Mouse (Mus musculus): Measurements from ENCODE around the gene Naaladl2. TPM values are rescaled to one million over a fixed set of nuclear protein-coding genes. Genes with fewer than 3 reads are reported as not detected.

The Naaladl2 gene
- polyA plus RNA-seq, 1 experiment from 2014 or later, result 0.48 TPM

GRCm38 (mm10) chr3:24556617-24557016 lies 587.4 kb downstream of the Naaladl2 start:
- 82% methylated on average over 1 of the region's 1 CpGs for WGBS
- DNase-seq (ENCODE audit: low spot score), result no peak
- Histone ChIP-seq H3K9me3 (ENCODE audit: control insufficient read depth, low read length) (no peaks in the 10 kb centered on the region), H3K27ac (ENCODE audit: low read depth, low read length) (no peak overlapping the region), H3K36me3 (ENCODE audit: control insufficient read depth, insufficient read depth, low read length) (no peaks in the 10 kb centered on the region), H3K4me2 (ENCODE audit: low read depth) (no peak overlapping the region), H3K4me3 (ENCODE audit: low read depth, low read length) (no peak overlapping the region), H3K27me3 (ENCODE audit: control insufficient read depth, insufficient read depth, low read length) (no peaks in the 10 kb centered on the region), H3K4me1 (ENCODE audit: control insufficient read depth, insufficient read depth, low read length) (no peaks in the 10 kb centered on the region), H3K9ac (ENCODE audit: low read length) (no peak overlapping the region)
- ATAC-seq (ENCODE audit: insufficient read depth, low FRiP score, low TSS enrichment), result no peak

DNA sequence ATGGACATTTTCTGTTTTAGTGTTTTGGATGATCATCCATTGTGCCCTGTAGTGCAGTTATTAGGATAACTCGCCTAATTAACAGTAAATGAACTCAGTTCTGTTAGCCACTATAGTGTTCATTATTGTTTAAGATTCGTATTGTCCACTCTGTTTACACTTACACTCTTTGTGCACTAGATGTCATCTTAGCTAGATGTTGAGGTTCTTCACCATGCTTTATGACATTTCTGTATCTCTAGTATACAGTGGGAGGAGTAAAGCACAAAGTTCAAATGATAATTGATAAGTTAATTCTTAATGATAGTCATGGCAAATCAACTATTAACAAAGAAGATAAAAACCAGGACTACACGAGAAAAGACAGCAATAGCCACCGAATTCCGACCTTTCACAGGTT lies 590.4 kb downstream of the Naaladl2 start:
- Histone ChIP-seq H3K9me3 (ENCODE audit: control insufficient read depth, low read length) (no peaks in the 10 kb centered on the region), H3K36me3 (ENCODE audit: control insufficient read depth, insufficient read depth, low read length) (no peaks in the 10 kb centered on the region), H3K27ac (ENCODE audit: low read depth, low read length) (no peak overlapping the region), H3K9ac (ENCODE audit: low read length) (no peak overlapping the region), H3K4me1 (ENCODE audit: control insufficient read depth, insufficient read depth, low read length) (no peaks in the 10 kb centered on the region), H3K4me2 (ENCODE audit: low read depth) (no peak overlapping the region), H3K27me3 (ENCODE audit: control insufficient read depth, insufficient read depth, low read length) (no peaks in the 10 kb centered on the region), H3K4me3 (ENCODE audit: low read depth, low read length) (no peak overlapping the region)
- DNase-seq (ENCODE audit: low spot score) (no peak), ATAC-seq (ENCODE audit: insufficient read depth, low FRiP score, low TSS enrichment) (no peak)
- 89% methylated on average over 5 of the region's 5 CpGs for WGBS

- Histone ChIP-seq H3K4me3 (ENCODE audit: low read depth, low read length) (no peak overlapping the region), H3K4me2 (ENCODE audit: low read depth) (no peak overlapping the region), H3K36me3 (ENCODE audit: control insufficient read depth, insufficient read depth, low read length) (no peaks in the 10 kb centered on the region), H3K9me3 (ENCODE audit: control insufficient read depth, low read length) (no peaks in the 10 kb centered on the region), H3K9ac (ENCODE audit: low read length) (no peak overlapping the region), H3K27me3 (ENCODE audit: control insufficient read depth, insufficient read depth, low read length) (no peaks in the 10 kb centered on the region), H3K4me1 (ENCODE audit: control insufficient read depth, insufficient read depth, low read length) (no peaks in the 10 kb centered on the region), H3K27ac (ENCODE audit: low read depth, low read length) (no peak overlapping the region)
- 79% methylated on average over 2 of the region's 2 CpGs for WGBS
- DNase-seq (ENCODE audit: low spot score) (no peak), ATAC-seq (ENCODE audit: insufficient read depth, low FRiP score, low TSS enrichment) (no peak)
Measured at GRCm38 (mm10) chr3:24552631-24553030, 591.4 kb downstream of the Naaladl2 start.

GRCm38 (mm10) chr3:24533775-24534458 lies 610.1 kb downstream of the Naaladl2 start:
- Histone ChIP-seq H3K4me3 (ENCODE audit: low read depth, low read length) (no peak overlapping the region), H3K9ac (ENCODE audit: low read length) (no peak overlapping the region), H3K36me3 (ENCODE audit: control insufficient read depth, insufficient read depth, low read length) (no peaks in the 10 kb centered on the region), H3K27ac (ENCODE audit: low read depth, low read length) (no peak overlapping the region), H3K4me1 (ENCODE audit: control insufficient read depth, insufficient read depth, low read length) (no peaks in the 10 kb centered on the region), H3K9me3 (ENCODE audit: control insufficient read depth, low read length) (no peaks in the 10 kb centered on the region), H3K4me2 (ENCODE audit: low read depth) (no peak overlapping the region), H3K27me3 (ENCODE audit: control insufficient read depth, insufficient read depth, low read length) (no peaks in the 10 kb centered on the region)
- no peak for DNase-seq (ENCODE audit: low spot score)
- no peak for ATAC-seq (ENCODE audit: insufficient read depth, low FRiP score, low TSS enrichment)
- WGBS, result 76% methylated on average over 3 of the region's 3 CpGs

- no peak overlapping the region for H3K9ac ChIP-seq (ENCODE audit: low read length)
Measured at GRCm38 (mm10) chr3:24514918-24515317, 629.1 kb downstream of the Naaladl2 start.

DNA sequence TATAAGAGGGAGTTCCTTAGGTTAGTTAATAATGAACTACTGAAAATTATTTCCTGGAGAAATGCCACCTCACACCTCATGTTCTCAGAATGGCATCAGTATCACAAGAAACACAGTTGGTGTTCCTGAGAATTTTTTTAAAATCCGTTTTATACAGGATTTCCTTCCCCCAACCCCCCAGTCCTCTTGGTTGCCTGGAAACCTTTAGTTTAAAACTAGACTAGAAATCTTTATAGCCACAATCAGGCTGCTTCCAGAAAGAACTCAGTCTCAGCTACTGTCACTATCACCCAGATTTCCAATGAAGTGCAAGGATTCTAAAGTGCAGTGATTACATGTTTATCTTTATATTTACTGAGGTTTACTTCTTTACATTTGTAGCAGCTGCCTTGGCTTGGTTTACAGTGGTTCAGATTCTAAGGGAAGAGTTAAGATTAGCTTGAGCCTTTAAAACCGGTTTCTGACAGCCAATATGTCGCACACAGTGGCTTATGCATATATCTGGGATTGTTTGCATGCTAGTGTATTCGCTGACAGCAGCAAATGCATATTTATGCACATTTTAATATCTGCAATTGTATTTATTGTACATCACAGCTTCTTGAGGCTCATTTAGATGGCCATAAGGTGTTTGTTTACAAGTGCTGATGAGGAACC lies 657.5 kb downstream of the Naaladl2 start:
- H3K9me3 ChIP-seq (ENCODE audit: control insufficient read depth, low read length), result no peaks in the 10 kb centered on the region
- ATAC-seq (ENCODE audit: insufficient read depth, low FRiP score, low TSS enrichment) (no peak), DNase-seq (ENCODE audit: low spot score) (no peak)

More at GRCm38 (mm10) chr3:24514918-24515317, 629.1 kb downstream of the Naaladl2 start:
- Histone ChIP-seq H3K4me2 (ENCODE audit: low read depth) (no peak overlapping the region), H3K27me3 (ENCODE audit: control insufficient read depth, insufficient read depth, low read length) (no peaks in the 10 kb centered on the region), H3K9me3 (ENCODE audit: control insufficient read depth, low read length) (no peaks in the 10 kb centered on the region), H3K36me3 (ENCODE audit: control insufficient read depth, insufficient read depth, low read length) (no peaks in the 10 kb centered on the region), H3K27ac (ENCODE audit: low read depth, low read length) (no peak overlapping the region), H3K4me1 (ENCODE audit: control insufficient read depth, insufficient read depth, low read length) (no peaks in the 10 kb centered on the region), H3K4me3 (ENCODE audit: low read depth, low read length) (no peak overlapping the region)
- WGBS, result 52% methylated on average over 1 of the region's 1 CpGs
- ATAC-seq (ENCODE audit: insufficient read depth, low FRiP score, low TSS enrichment) (no peak), DNase-seq (ENCODE audit: low spot score) (no peak)

GRCm38 (mm10) chr3:24463941-24464340 lies 680.1 kb downstream of the Naaladl2 start:
- H3K9me3 ChIP-seq (ENCODE audit: control insufficient read depth, low read length), result no peaks in the 10 kb centered on the region
- no peaks in the 10 kb centered on the region for H3K36me3 ChIP-seq (ENCODE audit: control insufficient read depth, insufficient read depth, low read length)
- ATAC-seq (ENCODE audit: insufficient read depth, low FRiP score, low TSS enrichment) (no peak), DNase-seq (ENCODE audit: low spot score) (no peak)
- WGBS, result 88% methylated on average over 4 of the region's 4 CpGs
- H3K27ac ChIP-seq (ENCODE audit: low read depth, low read length), result no peak overlapping the region
- H3K4me2 ChIP-seq (ENCODE audit: low read depth), result no peak overlapping the region
- no peak overlapping the region for H3K9ac ChIP-seq (ENCODE audit: low read length)
- H3K4me1 ChIP-seq (ENCODE audit: control insufficient read depth, insufficient read depth, low read length), result no peaks in the 10 kb centered on the region
- H3K4me3 ChIP-seq (ENCODE audit: low read depth, low read length), result no peak overlapping the region
- no peaks in the 10 kb centered on the region for H3K27me3 ChIP-seq (ENCODE audit: control insufficient read depth, insufficient read depth, low read length)

More for the DNA sequence above, 657.5 kb downstream of the Naaladl2 start:
- no peaks in the 10 kb centered on the region for H3K27me3 ChIP-seq (ENCODE audit: control insufficient read depth, insufficient read depth, low read length)
- H3K9ac ChIP-seq (ENCODE audit: low read length), result no peak overlapping the region
- 80% methylated on average over 4 of the region's 4 CpGs for WGBS
- no peak overlapping the region for H3K27ac ChIP-seq (ENCODE audit: low read depth, low read length)
- H3K36me3 ChIP-seq (ENCODE audit: control insufficient read depth, insufficient read depth, low read length), result no peaks in the 10 kb centered on the region
- H3K4me2 ChIP-seq (ENCODE audit: low read depth), result no peak overlapping the region
- no peak overlapping the region for H3K4me3 ChIP-seq (ENCODE audit: low read depth, low read length)
- H3K4me1 ChIP-seq (ENCODE audit: control insufficient read depth, insufficient read depth, low read length), result no peaks in the 10 kb centered on the region

DNA sequence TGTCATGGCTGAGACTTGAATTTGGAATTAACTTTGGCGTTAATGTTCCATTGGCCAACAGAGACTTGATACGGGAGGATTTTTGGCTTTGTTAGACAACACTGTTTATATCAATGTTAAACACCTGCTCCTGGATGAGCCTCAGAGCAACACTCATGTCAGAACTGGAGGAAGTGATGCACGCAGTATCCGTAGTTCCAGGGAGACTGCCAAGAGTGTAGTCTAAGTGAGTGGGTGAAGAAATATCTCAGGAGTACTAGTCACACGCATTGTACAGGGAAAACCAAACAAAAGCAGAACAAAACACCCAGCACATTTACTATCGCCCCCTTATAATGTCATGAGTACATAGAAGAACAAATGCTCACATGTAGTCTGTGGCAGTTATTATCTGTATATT lies 703.4 kb downstream of the Naaladl2 start:
- Histone ChIP-seq H3K4me1 (ENCODE audit: control insufficient read depth, insufficient read depth, low read length) (no peaks in the 10 kb centered on the region), H3K4me3 (ENCODE audit: low read depth, low read length) (no peak overlapping the region), H3K27me3 (ENCODE audit: control insufficient read depth, insufficient read depth, low read length) (no peaks in the 10 kb centered on the region), H3K36me3 (ENCODE audit: control insufficient read depth, insufficient read depth, low read length) (no peaks in the 10 kb centered on the region), H3K9me3 (ENCODE audit: control insufficient read depth, low read length) (no peaks in the 10 kb centered on the region), H3K4me2 (ENCODE audit: low read depth) (no peak overlapping the region), H3K27ac (ENCODE audit: low read depth, low read length) (no peak overlapping the region), H3K9ac (ENCODE audit: low read length) (no peak overlapping the region)
- DNase-seq (ENCODE audit: low spot score) (no peak), ATAC-seq (ENCODE audit: insufficient read depth, low FRiP score, low TSS enrichment) (no peak)
- 86% methylated on average over 6 of the region's 6 CpGs for WGBS

- ATAC-seq (ENCODE audit: insufficient read depth, low FRiP score, low TSS enrichment), result no peak
- no peaks in the 10 kb centered on the region for H3K9me3 ChIP-seq (ENCODE audit: control insufficient read depth, low read length)
- WGBS, result 87% methylated on average over 3 of the region's 3 CpGs
- H3K4me2 ChIP-seq (ENCODE audit: low read depth), result no peak overlapping the region
- no peak overlapping the region for H3K9ac ChIP-seq (ENCODE audit: low read length)
- no peaks in the 10 kb centered on the region for H3K27me3 ChIP-seq (ENCODE audit: control insufficient read depth, insufficient read depth, low read length)
- no peak overlapping the region for H3K4me3 ChIP-seq (ENCODE audit: low read depth, low read length)
- H3K27ac ChIP-seq (ENCODE audit: low read depth, low read length), result no peak overlapping the region
- no peak for DNase-seq (ENCODE audit: low spot score)
- H3K4me1 ChIP-seq (ENCODE audit: control insufficient read depth, insufficient read depth, low read length), result no peaks in the 10 kb centered on the region
- H3K36me3 ChIP-seq (ENCODE audit: control insufficient read depth, insufficient read depth, low read length), result no peaks in the 10 kb centered on the region
Measured at GRCm38 (mm10) chr3:24432761-24433160, 711.3 kb downstream of the Naaladl2 start.

All from neural tube, embryonic 11.5 days (tissue).